Mouse (Mus musculus) adrenal gland, postnatal 14 days (tissue): ENCODE measurements around the gene D10Wsu102e. TPM values are rescaled to one million over a fixed set of nuclear protein-coding genes. Genes with fewer than 3 reads are reported as not detected.

Experiments used
- total RNA-seq: library from RNA; stranded (reverse); gene quantifications from 2 replicates; pipeline ENCODE4 v1.2.3, GENCODE M21; 2021

Gene D10Wsu102e
- total RNA-seq, 1 experiment from 2014 or later: 0.63 TPM

Other genes starting within 250 kb of the D10Wsu102e start
- gene Slc41a2, start 22.3 kb upstream of the D10Wsu102e start, total RNA-seq: 5.1 and 7.2 TPM in 2 replicates
- 0.74 and 0.90 TPM in 2 replicates for gene Aldh1l2, start 173.9 kb downstream of the D10Wsu102e start, total RNA-seq
- 20.9 and 22.0 TPM in 2 replicates for gene Washc4, start 183.5 kb downstream of the D10Wsu102e start, total RNA-seq